Mouse (Mus musculus) liver, embryonic 14 days (tissue): Measurements from ENCODE around the gene Efhc2. TPM values are rescaled to one million over a fixed set of nuclear protein-coding genes. Genes with fewer than 3 reads are reported as not detected.

ENCODE experiments used
- polyA plus RNA-seq: library from polyadenylated mRNA; depleted of rRNA; stranded (reverse); fragments of >200 nt; gene quantifications from 2 replicates; pipeline ENCODE4 v1.2.3, GENCODE M21; 2012; rRNA removed

Gene Efhc2
- polyA plus RNA-seq = 0.02 TPM in 2 replicates

DNA sequence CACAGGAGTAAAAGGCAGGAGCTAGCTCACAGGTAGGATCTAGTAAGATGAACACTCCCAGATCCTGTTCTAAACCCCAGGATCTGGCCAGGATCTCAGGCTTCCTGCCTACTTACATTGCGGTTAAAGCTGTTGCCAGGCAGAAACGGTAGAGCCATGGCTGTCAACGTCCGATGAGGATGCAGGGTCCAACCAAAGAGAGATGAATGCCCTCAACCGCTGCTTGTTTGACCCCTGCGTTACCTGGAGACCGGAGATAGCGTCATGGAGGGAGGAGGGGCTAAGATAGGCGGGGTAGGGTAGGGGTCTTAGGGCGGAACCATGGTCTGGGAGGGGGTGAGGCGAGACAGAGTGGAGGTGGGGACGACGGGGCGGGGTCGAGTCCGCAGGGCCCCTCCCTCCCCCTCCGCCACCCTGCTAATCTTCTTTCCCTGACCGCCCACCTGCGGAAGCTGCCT, at the start of gene Efhc2:
Gene Efhc2 (minus strand): TSS at position 243 of the 458 bp plus-strand sequence.

